Mouse (Mus musculus): ENCODE results near the gene Ddx43.

Ddx43 gene

DNA sequence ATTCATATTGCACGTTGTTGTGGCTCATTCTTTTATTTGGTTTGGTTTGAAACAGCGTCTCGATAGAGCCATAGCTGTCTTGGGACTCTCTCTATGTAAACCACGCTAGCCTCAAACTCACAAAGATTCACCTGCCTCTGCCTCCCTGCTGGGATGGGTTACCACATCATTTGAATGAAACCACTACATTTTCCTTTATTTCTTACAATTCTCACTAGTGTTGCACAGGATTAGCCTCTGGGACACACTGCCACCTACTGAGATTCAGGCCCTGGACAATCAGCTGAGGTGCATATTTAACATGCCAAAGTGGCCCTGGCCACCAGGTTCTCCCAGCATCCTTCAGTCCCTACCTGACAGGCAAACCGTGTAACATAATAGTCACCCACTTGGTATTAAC, 43.8 kb downstream of the Ddx43 start:
- DNase-seq (ENCODE audit: extremely low read depth, insufficient read length, low spot score), result no peak

DNA sequence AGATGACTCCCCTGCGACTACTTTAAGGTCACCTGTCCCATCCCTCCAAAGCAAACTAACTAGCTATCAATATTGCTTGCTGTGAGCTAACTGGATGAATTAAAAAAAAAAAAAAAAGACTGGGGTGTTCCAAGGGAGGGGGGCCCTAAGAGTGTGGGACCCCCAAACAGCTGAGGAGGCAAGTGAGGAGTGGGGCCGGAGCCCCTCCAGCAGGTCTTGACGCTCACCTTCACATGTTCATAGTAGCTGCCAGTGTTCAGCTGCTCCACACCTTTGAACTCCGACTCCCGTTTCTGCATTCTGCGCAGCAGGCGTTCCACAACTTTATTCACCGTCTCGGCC, 46.6 kb downstream of the Ddx43 start:
- no peak for DNase-seq (ENCODE audit: extremely low read depth, insufficient read length, low spot score)

DNA sequence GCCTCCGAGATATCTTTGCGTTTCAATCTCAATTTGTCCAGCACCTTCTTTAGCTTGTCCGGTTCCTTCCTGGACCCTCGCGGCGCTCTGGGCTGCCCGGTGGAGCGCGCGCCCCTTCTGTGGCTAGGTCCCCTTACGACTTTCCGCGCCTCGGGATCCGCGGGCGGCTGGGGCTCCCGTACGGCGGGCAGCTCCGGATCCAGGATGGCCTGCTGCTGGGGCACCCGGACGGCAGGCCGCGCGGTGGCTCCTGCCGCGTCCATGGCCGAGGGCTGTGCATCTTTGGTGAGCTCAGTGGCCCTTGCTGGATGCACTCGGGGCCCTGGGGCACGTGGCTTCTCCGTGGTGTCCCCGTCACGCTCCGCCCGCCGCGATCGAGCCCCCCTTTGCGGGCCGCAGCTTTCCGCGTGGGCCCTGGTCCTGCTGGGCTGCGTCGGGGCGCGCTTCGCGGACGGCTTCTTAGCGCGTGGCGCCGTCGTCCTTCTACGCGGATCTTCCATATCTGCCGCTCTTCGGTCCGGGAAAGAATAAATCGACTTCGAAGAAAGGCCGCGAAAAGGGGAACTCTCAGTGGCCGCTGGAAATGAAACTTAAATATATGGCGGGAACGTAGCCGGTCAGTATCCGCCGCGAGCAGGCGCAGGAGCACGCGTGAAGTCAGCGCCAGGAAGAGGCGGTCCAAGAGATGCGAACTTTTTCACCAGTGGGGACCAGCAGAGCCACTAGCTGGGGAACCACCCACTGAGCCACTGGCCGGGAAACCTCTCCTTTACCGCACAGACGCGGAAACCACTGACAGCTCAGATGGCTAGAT, 47.2 kb downstream of the Ddx43 start, which contains the start of gene Cgas:
Gene Cgas (minus strand): TSS at position 659 of the 814 bp plus-strand sequence.
- peak; percentile 86 for DNase-seq (ENCODE audit: extremely low read depth, insufficient read length, low spot score)

- no peak for DNase-seq (ENCODE audit: extremely low read depth, insufficient read length, low spot score)
These were observed 52.0 kb downstream of the Ddx43 start for GRCm38 (mm10) chr9:78447606-78447972.

GRCm38 (mm10) chr9:78447973-78448873, 52.6 kb downstream of the Ddx43 start, which contains the start of the genes Mto1 and Gm17324:
TSS of gene Mto1 (plus strand) at chr9:78448208.
TSS of gene Gm17324 (minus strand) at chr9:78448786.
- peak; percentile 90 for DNase-seq (ENCODE audit: extremely low read depth, insufficient read length, low spot score)

GRCm38 (mm10) chr9:78450404-78450803, 54.8 kb downstream of the Ddx43 start:
- DNase-seq (ENCODE audit: extremely low read depth, insufficient read length, low spot score), result no peak

GRCm38 (mm10) chr9:78451382-78451781, 55.8 kb downstream of the Ddx43 start:
- no peak for DNase-seq (ENCODE audit: extremely low read depth, insufficient read length, low spot score)

- DNase-seq (ENCODE audit: extremely low read depth, insufficient read length, low spot score), result no peak
These were observed 61.4 kb downstream of the Ddx43 start for GRCm38 (mm10) chr9:78457026-78457425.

DNA sequence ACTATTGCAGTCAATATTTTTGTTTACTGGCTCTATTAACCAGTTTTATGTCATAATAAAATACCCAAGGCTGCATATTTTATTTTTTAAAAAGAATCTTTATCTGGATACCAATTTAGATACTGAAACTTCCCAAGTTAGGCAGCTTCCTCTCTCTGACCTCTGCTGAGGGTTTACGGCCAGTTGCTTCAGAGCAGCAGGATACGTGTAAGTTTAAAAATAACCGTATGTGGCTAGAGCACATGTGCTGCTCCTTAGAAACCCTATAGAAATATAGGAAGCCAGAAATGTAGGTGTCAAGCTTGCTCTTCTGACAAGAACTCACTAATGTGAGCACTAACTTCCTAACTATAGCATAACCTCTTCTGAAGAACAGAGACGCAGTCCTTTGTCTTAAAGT, 67.8 kb downstream of the Ddx43 start:
- no peak for DNase-seq (ENCODE audit: extremely low read depth, insufficient read length, low spot score)

DNA sequence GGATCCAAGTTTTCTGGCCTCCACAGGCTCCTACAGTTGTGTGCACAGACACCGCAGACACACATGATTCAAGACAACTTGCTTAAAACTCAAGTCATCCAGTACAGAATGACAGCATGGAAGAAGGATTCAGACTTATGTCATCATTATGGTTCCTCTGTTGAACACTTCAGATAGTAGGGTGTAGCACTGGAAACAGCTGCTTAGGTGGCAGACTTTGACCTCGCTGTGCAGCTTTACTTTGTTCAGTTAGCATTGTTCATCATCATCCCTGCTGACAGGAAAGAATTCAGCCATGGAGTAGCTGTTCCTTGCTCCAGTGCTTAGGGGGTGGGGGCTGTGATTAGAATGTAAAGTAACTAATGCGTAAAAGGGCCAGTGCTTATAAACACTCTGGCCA, 70.1 kb downstream of the Ddx43 start:
- DNase-seq (ENCODE audit: extremely low read depth, insufficient read length, low spot score), result no peak

All from 3134 (cell line).